Mouse (Mus musculus) megakaryocyte-erythroid progenitor cell, adult 5-6 weeks (primary cell): ENCODE measurements around the gene Rfpl4. TPM values are rescaled to one million over a fixed set of nuclear protein-coding genes. Genes with fewer than 3 reads are reported as not detected.
"Not testable (repeated sequence)": the region's sequence is repeated elsewhere in the genome, so short reads cannot be mapped to it uniquely, and the experiment has no call there.

Experiments used
- ATAC-seq: replicated peaks from 2 replicates; pipeline ENCODE4 v1.8.0; 2016; ENCODE audit warnings: mild to moderate bottlenecking, inconsistent platforms; ENCODE audit not compliant: severe bottlenecking, poor library complexity, low FRiP score, low TSS enrichment
- total RNA-seq, 2 experiments: library from RNA; stranded (forward) in 1 of 2; stranded (reverse) in 1 of 2; fragments of 200-1000, 215-1000 nt in 1 of 2; fragments of >200 nt in 1 of 2; fragmentation: Nextera tagmentation in 1 of 2; gene quantifications; 2 replicates each; pipeline ENCODE4 v1.2.3; 2014 to 2017

The Rfpl4 gene
- total RNA-seq, 2 experiments from 2014 or later = not detected

GRCm38 (mm10) chr7:5083325-5084105 lies 33.2 kb downstream of the Rfpl4 start:
- no peak for ATAC-seq

- ATAC-seq = no peak
Observed at GRCm38 (mm10) chr7:5081939-5082338, 34.8 kb downstream of the Rfpl4 start.

GRCm38 (mm10) chr7:5081241-5081640 lies 35.5 kb downstream of the Rfpl4 start:
- peak; percentile 70 for ATAC-seq

GRCm38 (mm10) chr7:5080815-5081214 lies 35.9 kb downstream of the Rfpl4 start:
- ATAC-seq = no peak

- ATAC-seq = peak; percentile 89
Observed at GRCm38 (mm10) chr7:5080010-5080751, 36.6 kb downstream of the Rfpl4 start, which contains the start of gene Epn1. Gene Epn1, plus strand, starts transcription at chr7:5080235.

- not testable (repeated sequence) for ATAC-seq
Observed at GRCm38 (mm10) chr7:5079365-5080009, 37.3 kb downstream of the Rfpl4 start.

GRCm38 (mm10) chr7:5076931-5077330 lies 39.8 kb downstream of the Rfpl4 start:
- no peak for ATAC-seq

- ATAC-seq = no peak
Observed at GRCm38 (mm10) chr7:5074984-5075383, 41.8 kb downstream of the Rfpl4 start.

GRCm38 (mm10) chr7:5073586-5073985 lies 43.2 kb downstream of the Rfpl4 start:
- ATAC-seq = peak; percentile 59

- ATAC-seq = no peak
Observed at GRCm38 (mm10) chr7:5064886-5065285, 51.9 kb downstream of the Rfpl4 start.

- ATAC-seq = no peak
Observed at GRCm38 (mm10) chr7:5062360-5063001, 54.3 kb downstream of the Rfpl4 start.

- ATAC-seq = peak; percentile 43
Observed at GRCm38 (mm10) chr7:5061774-5062359, 54.9 kb downstream of the Rfpl4 start, which contains the start of gene U2af2. Gene U2af2, plus strand, starts transcription at chr7:5062143.

GRCm38 (mm10) chr7:5060944-5061773 lies 55.6 kb downstream of the Rfpl4 start:
- ATAC-seq = peak; percentile 69

GRCm38 (mm10) chr7:5060239-5060731 lies 56.5 kb downstream of the Rfpl4 start:
- ATAC-seq = peak; percentile 35
